Mouse (Mus musculus) erythroblast, embryonic 14.5 days (primary cell): ENCODE data around the gene Atg10.

Experiments used
- GATA1 ChIP-seq: IDR thresholded peaks from 2 replicates; pipeline ENCODE4 v1.6.1; 2012; ENCODE audit warnings: low read length, inconsistent platforms, mixed read lengths
- TAL1 ChIP-seq: IDR thresholded peaks from 3 replicates; pipeline ENCODE4 v1.6.1; 2012; ENCODE audit warnings: low read length, inconsistent platforms, mixed read lengths

DNA sequence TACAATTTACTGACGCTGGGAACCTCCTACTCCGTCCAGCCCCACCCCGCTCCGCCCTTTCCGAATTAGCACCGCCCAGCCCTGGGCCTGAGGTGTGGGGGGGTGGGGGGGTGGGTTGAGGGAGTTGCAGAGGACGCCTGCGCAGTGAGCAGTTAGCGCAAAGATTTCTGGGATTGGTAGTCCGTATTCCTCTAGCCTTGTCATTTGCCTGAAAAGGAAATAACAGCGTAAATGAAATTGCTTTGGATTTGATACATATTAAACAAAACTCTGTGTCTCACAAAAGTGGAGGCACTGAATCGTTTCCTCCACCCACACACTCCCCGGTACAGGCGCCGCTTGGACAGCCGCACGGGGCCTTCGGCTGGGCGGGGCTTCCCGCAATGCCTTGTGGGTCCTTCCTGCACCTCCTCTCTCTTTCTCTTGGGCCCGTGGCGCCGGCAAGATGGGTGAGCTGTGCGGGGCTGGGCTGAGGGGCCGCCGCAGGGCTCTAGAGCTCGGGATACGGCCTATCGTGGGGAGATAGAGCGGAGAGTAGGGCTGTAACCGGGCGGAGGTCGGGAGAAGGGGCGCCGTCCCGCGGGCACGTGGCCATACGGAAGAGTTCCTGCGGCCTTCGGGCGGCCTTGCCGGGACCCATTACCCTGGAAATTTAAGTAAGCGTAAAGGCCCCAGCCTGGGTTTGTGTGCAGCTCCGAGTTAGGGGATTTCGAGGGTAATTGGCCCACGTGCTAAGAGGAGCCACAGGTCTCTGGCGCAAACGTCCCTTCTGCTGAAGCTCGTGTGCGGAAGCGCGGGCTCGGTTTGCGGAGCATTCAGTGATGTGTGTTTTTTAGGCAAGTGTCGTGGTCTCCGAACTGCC is 300.8 kb downstream of the Atg10 start, which contains the start of gene Rps23:
- TF ChIP-seq TAL1 (no peak), GATA1 (no peak)
